Mouse (Mus musculus) heart, postnatal 25 days (tissue): ENCODE data around the gene Mettl22. TPM values are rescaled to one million over a fixed set of nuclear protein-coding genes. Genes with fewer than 3 reads are reported as not detected.

Experiments used
- total RNA-seq, 2 experiments: library from RNA; stranded (reverse); gene quantifications; 2 replicates each; pipeline ENCODE4 v1.2.3; 2021

The Mettl22 gene
- total RNA-seq, 2 experiments from 2014 or later = 28.6 to 33.1 TPM

Other genes starting within 250 kb of the Mettl22 start
- not detected for gene Tmem114, start 45.7 kb upstream of the Mettl22 start, total RNA-seq
- 1 to 10 TPM; 5.5 to 5.6 TPM for gene Abat, start 42.6 kb downstream of the Mettl22 start, total RNA-seq
- gene Pmm2, start 166.9 kb downstream of the Mettl22 start, total RNA-seq = 10 to 100 TPM; 29.8 to 30.8 TPM
- gene Tmem186, start 166.9 kb downstream of the Mettl22 start, total RNA-seq = 10 to 100 TPM; 17.0 to 18.0 TPM
- 10 to 100 TPM; 17.6 to 20.9 TPM for gene Carhsp1, start 201.4 kb downstream of the Mettl22 start, total RNA-seq
- not detected for gene Gm5767, start 210.0 kb downstream of the Mettl22 start, total RNA-seq